Mouse (Mus musculus) heart, postnatal 0 days (tissue): ENCODE data around the gene Gm13285.
"Not testable (repeated sequence)": the region's sequence is repeated elsewhere in the genome, so short reads cannot be mapped to it uniquely, and the experiment has no call there.

Experiments used
- CTCF ChIP-seq: IDR thresholded peaks from 2 replicates; pipeline ENCODE4 v1.5.1; 2016; ENCODE audit warnings: antibody characterized with exemption, control low read depth, low read depth
- EP300 ChIP-seq: IDR thresholded peaks from 2 replicates; pipeline ENCODE4 v1.6.1; 2016; ENCODE audit warnings: antibody characterized with exemption, low read depth

DNA sequence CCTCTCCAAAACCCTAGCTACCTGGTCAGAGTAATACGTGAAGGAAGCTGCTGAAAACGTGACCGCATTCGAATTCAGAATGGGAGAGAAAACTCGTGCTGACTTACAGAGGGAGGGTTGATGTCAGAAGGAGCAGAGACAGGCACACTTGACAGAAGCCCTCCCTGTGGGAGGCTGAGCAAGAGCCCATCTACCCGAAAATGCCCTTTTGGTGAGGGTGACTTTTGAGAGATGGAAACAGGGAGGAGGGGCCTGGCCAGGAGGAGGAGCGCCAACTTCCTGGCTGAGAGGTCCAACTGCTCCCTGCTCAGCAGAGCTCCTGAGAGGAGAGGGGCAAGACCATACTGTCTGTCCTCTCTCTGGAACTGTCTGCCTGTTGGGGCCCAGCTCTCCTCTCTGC lies at the start of gene Gm13285:
- TF ChIP-seq EP300, CTCF: not testable (repeated sequence)
